Mouse (Mus musculus) liver, postnatal 0 days (tissue): ENCODE results near the gene Dlg2.

Source experiments
- CTCF ChIP-seq: sonication (generic); IDR thresholded peaks from 2 replicates; pipeline ENCODE4 v1.5.1; 2016; ENCODE audit warnings: antibody characterized with exemption, low read depth
- EP300 ChIP-seq: IDR thresholded peaks from 2 replicates; pipeline ENCODE4 v1.6.1; 2016; ENCODE audit warnings: antibody characterized with exemption, low read depth, mild to moderate bottlenecking

- no peak for TF ChIP-seq EP300
- no peak for TF ChIP-seq CTCF
These were observed 36.4 kb upstream of the Dlg2 start for GRCm38 (mm10) chr7:90440044-90440443.
